Mouse (Mus musculus): ENCODE results near the gene Cxcr4.
"Not testable (repeated sequence)": the region's sequence is repeated elsewhere in the genome, so short reads cannot be mapped to it uniquely, and the experiment has no call there.

Cxcr4 gene

DNA sequence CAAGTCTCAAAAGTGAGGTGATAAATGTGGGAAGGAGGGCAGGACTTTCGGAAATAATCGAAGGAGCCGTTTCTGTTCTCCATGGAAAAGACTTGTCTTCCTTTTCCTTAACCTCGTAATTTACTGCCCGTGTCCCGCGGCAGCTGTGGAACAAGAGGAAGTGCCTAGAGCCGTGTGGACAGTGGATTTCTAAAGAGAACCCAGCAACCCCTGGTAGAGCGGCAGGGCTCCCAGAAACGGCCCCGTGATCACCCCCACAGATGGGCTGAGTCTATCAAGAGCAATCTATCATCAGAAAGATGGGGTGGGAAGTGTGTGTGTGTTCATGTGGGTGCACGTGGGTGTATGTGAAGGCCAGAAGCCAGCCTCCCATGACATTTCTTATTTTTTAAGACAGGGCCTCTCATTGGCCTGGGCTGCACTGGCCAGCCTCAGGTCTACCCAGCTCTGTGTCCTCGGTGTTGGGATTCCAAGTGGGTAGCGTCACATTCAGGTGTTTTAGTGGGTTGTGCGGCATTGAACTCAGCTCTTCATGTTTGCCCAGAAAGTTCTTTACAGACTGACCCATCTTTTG is 5.2 kb upstream of the Cxcr4 start:
- peak; percentile 29 for DNase-seq (ENCODE audit: low spot score)

DNA sequence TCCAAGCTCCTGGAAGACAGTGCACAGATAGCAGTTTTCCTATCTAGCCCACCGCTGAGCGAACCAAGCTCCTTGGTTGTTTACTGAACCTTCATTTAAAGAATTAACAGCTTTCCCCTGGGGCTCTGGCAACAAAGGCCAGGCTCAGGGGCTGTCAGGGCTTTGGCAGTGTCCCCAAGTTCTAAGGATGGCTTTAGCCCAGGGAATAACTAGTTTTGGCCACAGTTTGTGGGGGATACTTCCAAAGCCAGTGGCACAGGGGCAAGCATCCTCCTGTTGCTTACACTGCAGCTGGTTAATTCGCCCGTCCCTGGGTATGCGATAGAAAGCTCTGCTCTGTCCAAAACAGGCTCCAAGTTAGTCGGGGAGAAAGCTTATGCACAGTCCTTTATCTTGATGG is 3.4 kb upstream of the Cxcr4 start:
- DNase-seq (ENCODE audit: low spot score) = no peak

DNA sequence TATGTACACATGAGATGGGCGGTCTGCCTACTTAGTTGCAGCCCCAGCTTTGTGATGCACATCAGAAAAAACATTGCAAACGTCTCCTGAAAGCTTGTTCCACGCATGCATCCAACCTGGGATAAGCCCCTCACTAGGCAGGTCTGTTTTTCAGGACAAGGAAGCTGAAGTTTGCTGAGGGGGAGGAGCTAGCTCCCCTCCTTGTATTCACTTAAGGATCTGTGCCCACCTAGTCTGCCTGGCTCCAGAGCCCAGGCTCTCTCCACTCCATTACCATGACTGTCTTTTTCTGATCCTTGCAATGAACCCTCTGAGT is 3.0 kb upstream of the Cxcr4 start:
- DNase-seq (ENCODE audit: low spot score) = no peak

DNA sequence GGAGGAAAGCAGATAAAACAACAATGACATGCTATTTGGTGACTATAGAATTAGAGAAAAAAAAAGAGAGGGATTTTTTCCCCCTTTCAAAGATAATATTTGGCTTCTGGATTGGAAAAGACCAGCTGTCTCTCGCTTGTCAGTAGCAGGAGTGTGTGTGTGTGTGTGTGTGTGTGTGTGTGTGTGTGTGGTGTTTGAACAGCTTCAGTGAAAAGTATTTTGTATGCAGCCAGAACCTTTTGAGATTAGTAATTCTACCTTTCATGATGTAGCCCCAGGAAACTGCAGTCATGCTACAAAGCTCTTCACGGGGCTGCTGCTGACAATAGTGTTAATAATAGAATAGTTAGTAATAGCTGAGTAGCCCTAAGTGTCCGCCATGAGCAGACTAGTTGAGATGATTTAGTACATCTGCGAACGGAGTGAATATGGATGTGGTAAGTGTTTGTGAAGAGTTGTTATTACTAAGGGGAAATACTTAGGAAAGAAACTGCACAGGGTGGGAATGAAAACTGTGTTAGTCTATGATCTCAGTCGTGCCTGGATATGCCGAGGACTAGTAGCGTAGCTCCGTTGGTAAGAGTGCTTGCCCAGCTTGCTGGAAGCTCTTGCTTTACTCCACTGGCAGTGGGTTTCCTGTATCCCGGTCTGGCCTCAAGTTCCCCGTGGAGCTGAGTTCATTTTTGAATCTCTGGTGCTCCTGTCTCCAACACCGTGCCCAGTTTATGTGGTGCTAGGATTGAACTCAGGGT is 2.4 kb upstream of the Cxcr4 start:
- no peak for DNase-seq (ENCODE audit: low spot score)

DNA sequence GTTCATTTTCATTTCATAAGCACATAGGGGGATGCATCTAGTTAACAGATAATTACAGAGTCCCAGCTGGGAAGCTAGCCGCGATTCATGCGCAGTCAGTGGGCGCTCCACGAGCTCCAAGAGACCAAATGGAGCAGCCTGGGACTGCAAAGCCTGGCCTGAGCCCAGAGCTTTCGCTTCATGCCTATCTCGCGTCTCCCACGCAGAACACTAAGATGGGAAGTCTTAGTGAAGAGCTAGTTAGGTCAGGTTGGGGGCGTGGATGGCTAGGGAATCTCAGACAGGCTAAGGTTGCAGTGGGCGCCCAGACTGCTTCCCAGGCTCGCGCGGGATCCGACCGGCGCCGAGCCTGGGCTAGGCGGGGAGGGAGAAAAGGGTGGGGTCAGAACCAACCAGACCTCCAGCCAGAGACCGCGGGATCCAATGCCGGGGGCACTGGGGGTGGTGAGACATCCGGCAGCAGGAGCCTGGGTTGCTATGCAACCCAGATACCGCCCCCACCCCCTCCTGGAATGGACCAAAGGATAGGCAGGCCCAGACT is 938 bp upstream of the Cxcr4 start:
- DNase-seq (ENCODE audit: low spot score) = peak; percentile 62

DNA sequence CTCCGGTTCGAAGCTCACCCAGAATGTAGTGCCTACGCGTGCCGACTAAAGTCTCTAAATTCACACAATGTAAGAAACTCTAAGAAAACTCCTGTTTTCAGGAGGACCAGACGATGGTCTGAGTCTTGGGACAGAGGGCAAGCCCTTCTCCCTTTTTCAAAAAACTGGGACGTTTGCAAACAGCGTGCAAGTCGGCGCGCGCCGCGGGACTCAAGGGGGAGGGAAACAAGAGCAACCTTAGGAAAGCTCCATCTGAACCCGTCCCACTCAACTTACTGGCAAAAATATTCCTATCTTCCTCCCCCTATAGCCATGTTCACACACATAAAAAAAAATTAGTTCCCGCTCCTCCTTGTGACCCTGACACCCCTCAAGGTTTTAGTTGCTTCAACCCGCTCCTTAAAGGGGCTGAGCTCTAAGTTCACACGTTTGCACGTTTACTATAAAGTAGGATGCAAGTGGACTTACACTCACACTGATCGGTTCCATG is 327 bp downstream of the Cxcr4 start:
- peak; percentile 62 for DNase-seq (ENCODE audit: low spot score)

DNA sequence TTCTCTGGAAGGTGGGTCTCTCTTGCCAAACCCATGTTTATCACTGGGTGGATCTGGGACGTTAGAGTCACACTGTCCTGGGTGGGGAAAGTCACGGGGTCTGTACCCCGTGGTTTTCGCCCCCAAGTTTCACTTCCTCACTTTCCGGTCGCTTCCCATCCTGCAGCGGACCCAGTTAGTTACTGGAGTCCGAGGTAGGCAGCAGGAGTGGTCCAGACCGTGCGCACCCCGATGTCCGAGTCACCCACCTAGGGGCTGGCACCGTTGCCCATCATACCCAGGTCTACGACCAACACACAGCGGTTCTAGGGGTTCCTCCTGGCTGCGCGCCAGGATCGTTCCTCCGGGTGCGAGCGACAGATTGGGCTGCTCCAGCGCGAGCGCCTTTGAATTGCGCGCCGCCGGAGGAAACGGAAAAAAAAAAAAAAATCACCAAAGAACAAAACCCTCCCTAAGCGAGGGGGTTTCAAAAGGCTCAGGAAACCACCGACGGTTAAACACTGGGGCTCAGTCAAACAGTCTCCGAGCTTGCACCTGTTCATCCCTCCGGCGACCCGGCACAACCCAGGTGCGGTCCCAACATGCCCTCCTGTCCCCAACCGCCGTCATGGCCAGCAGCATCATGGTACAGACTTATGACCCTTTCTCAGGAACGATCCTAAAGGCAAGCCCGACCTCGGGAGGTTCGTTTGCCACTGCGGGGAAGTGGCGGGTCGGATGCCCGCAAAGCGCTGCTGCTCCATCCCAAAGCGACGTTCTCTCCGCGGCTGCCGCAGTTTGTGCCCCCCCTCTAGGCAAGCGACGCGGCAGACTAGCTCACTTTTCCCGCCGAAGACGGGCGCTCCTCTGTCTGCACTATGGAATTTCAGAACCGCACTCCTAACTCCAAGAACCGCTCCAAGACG is 1.0 kb downstream of the Cxcr4 start:
- DNase-seq (ENCODE audit: low spot score) = peak; percentile 63

DNA sequence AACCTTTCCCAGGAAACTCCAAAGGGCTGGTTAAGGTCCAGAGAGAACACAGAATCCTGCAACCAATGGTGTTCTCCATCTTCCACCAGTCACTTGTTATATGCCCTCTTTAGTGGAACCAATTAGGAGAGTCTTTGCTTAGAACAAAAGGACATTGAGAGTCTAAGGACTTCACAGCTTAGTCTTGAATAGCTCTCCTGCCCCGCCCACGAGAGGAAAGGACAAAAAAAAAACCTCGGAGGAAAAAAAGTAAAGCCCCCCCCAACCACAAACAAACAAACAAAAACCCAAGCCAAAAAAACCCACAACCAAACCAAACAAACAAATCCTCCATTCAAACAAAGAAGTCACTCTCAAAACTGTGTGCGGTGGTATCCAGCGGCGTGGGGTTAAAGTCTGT is 2.1 kb downstream of the Cxcr4 start:
- no peak for DNase-seq (ENCODE audit: low spot score)

DNA sequence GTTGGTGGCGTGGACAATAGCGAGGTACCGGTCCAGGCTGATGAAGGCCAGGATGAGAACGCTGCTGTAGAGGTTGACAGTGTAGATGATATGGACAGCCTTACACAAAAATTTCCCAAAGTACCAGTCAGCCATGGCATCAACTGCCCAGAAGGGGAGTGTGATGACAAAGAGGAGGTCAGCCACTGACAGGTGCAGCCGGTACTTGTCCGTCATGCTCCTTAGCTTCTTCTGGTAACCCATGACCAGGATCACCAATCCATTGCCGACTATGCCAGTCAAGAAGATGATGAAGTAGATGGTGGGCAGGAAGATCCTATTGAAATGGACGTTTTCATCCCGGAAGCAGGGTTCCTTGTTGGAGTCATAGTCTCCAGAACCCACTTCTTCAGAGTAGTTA is 2.6 kb downstream of the Cxcr4 start:
- no peak for DNase-seq (ENCODE audit: low spot score)

DNA sequence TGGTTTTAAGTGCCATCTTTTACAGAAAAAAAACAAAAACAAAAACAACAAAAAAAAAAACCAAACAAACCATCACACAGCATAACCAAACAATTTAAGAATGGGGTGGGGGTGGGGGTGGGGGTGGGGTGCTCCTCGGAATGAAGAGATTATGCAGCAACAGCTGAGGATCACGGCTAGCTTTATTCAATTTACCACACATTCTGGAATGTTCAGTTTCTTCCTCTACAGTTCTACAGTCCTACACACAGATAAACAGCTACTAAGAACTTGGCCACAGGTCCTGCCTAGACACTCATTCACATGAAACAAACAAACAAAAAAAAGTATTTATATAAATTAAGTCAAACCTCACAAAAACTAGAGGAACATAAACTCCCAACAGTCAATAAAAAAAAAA is 3.8 kb downstream of the Cxcr4 start:
- DNase-seq (ENCODE audit: low spot score) = no peak

DNA sequence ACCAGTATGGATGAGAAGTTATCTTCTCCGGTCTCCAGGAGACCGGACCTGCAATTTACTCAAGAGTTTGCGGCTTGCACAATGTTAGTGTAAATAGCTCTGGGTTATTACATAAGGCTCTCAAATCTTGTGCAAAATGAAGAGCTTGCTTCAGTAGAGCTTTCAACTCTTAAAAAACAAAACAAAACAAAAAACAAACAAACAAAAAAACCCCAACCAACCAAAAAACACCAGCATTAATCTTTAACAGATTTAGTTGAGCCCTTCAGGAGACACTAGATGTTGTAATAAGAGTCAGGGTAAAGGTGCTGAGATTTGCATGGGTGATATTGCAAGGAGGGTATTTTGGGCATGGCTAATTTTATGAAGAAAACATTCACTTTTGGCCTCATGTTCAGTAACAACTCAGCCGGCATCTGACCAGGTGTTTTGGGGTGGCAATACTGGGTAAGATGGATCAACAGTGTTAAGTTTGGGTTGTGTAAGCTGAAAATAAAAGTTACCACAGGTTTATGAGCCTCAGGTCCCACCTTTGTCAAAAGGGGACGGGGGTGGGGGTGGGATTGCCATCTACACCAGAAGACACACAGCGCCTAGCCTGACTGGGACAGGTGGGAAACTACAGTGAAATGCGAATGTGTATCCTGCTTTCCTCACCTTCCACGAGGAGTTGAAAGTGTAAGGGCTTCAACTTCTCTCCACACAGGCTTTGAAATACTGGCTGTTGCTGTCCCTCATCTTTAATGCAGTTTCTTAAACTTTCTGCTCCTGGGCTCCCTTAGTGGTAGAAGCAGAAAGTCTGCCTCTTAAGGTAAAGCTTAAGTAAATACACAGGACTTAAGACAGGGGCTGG is 4.9 kb downstream of the Cxcr4 start:
- DNase-seq (ENCODE audit: low spot score) = no peak

DNA sequence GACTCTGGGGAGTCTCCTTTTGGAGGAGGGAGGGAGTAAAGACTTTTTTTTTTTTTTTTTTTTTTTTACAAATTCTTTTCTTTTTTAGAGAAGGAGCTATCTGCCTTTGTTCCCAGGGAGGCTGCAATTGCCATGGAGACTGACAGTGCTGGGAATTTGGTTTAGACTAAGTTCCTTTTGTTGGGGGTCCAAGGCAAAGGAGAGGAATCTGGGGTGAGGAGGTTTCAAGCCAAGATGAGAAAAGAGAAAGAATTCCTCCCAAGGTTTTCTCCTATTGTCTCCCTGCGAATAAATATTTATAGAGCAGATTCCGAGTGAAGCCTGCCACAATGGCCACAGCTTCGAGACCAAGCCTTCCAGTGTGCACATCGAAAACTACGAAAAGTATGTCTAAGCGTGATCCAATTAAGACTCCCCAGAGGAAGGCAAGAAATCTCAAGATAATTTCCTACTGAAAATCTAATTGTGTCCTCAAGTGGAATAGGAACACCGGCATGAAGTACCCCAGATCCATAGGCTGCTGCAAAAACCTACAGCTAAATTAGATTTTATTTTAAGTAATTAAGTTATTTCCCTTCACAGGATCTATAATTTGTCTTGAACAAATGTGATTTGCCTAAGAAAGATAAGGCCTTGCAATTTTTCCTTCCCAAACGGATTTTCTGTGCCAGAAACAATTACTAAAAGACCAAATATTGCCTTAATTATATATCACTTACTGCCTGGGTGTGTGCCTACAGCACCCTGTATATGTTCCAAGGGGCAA is 5.7 kb downstream of the Cxcr4 start:
- DNase-seq (ENCODE audit: low spot score) = peak; percentile 73

DNA sequence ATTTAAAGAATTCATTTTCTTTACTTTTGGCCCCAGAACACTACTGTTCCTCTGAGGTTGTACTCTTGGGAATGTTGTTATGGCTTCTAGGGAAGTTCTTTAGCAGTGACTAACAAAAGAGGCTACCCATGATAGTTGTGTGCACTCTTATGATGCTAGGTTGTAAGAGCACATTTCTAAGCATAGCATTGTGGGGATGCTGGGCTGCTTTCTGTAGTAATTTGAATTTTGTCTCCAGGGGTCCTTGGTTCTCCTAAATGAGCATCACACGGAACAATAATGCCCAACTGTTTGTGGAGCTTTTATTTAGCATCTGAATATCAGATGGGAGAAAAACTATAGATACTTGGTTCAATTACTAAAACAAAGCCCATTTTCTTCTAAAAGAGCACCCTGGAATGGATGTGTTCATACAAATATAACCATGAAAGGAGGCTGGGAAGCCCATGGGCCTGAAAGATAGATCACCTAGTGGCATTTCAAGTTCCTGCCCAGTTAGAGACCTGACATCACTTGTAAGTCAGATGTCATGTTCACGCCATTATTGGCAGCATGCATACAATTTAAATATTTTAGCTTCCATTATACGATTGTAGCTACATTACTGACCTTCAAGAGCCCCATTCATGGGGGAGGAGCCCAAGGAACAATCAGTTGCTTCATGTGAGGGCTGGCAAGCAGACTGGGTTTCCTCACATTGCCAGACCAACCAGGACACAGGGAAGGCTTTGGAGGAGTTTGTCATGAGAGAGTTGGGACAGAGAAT is 6.5 kb downstream of the Cxcr4 start:
- DNase-seq (ENCODE audit: low spot score) = peak; percentile 78

DNA sequence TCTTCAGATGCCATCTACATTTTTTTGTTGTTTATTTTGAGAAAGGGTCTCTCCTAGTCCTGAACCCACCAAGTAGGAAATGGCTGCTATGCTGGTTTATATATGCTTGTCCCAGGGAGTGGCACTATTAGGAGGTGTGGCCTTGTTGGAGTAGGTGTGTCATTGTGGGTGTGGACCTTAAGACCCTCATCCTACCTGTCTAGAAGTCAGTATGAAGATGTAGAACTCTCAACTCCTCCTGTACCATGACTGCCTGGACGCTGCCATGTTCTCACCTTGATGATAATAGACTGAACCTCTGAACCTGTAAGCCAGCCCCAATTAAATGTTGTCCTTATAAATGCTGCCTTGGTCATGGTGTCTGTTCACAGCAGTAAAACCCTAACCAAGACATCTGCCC is 7.4 kb downstream of the Cxcr4 start:
- DNase-seq (ENCODE audit: low spot score) = not testable (repeated sequence)

DNA sequence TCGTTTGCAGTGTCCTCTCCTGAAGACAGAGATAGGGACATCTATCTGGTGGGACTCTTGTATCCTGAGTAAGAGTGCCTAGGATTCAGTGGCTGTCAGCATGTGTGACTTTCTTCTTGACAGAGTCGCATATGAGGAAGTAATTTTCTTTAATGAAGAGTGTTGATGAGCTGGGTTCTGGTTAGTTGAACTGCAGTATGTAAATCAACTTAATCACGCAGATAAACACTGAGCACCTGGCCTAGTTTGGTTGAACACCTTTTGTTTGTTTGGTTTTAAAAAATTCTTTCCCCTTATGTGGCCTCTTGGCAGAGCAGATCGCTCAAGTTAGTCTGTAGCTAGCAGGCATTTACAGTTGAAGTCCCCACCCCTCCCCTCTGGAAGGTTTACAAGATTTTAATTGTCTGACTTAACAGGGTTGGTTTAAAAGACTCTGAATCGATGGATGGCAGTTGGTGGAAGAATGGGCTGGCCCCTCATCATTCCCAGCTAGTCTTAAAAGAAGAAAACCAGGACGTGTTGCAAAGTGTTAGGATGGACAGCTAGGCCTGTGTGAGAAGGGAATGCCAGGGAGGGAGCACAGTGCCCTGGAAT is 8.7 kb downstream of the Cxcr4 start:
- no peak for DNase-seq (ENCODE audit: low spot score)

DNA sequence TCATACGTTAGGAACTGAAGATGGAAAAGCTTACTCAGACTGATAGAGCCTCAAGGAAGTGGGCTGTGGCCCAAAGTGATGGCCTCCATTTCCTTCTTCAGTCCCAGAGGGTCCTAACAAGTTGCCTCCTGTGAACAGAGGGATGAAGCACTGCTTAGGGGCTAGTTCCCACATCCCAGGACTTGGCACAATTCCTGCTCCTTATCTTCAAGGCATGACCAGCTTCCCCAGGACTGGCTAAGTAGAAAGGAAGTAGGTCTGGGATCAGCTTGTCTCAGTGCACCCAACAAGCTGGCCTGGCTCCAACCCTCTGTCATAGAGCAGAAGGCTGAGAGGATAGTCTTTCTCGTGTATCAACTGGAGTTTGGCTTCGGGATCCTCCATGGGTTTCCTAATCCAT is 11.8 kb downstream of the Cxcr4 start:
- no peak for DNase-seq (ENCODE audit: low spot score)

DNA sequence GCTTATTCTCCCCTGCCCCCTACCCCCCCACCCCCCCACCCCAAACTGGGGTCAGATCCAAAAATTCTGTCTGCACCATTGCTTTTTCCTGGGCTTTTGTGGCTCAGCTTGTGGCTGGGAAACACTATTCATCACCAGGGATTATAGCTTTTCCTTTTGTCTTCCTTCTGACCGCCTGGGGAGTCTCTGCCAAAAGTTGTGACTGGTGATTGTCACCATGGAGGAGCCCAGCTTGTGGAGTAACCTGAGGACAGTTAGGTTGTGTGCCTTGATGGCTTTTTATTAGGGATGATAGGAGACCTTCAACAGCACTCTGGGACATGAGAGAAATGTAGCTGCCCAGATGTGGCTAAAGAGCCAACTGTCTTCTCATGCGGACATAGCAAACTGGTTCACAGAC is 13.6 kb downstream of the Cxcr4 start:
- DNase-seq (ENCODE audit: low spot score) = no peak

DNA sequence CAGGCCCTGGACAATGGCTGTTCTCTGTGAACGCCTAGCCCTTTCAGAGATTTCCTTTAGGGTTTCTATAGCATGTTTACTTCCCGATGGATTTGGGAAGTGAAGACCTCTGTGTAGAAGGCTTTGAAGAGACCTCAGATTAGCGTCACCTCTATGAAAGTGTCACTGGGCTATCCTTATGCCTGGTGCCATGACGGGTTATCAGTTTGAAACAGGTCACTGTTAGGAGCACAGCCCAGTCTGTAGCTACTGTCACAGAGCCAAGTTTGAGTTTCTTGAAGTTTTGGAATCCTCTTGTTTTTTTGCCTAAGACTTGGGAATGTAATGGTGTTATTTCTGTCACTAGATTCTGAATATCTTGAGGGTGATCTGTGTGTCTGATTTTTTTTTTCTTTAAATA is 17.0 kb downstream of the Cxcr4 start:
- no peak for DNase-seq (ENCODE audit: low spot score)

DNA sequence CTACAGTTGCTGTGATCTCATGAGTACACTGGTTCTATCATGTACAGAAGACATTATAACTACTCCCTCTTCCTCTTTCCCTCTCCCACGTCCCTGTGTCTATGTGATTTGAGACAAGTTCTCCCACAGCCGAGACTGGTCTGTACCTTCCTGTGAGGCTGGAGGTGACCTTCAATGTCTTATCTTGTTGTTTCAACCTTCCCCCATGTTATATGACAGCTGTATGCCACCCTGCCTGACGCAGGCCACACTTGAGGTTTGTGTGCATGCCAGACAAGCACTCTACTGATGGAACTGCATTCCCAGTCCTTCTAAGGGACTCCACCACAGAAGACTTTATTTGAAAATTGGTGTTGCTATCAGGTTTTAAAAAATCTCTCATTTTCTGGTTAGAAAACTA is 21.1 kb downstream of the Cxcr4 start:
- DNase-seq (ENCODE audit: low spot score) = no peak
